Mouse (Mus musculus) splenic B cell, adult 2 months (primary cell): ENCODE data around the gene Spata13.
A peak's percentile ranks its signal among the peaks of the same experiment; 100 is the strongest.

Source experiments
- DNase-seq: peaks from one replicate; pipeline ENCODE4 v3.0.0-alpha.2; 2011; ENCODE audit warnings: low read depth, low spot score
- H3K27me3 ChIP-seq: 2 replicates; pipeline ENCODE4 v1.6.1; 2012; ENCODE audit warnings: mild to moderate bottlenecking, low read length, moderate library complexity, mixed read lengths; ENCODE audit not compliant: control insufficient read depth, poor library complexity, insufficient read depth, severe bottlenecking
- H3K36me3 ChIP-seq: 2 replicates; pipeline ENCODE4 v1.6.1; 2012; ENCODE audit warnings: mild to moderate bottlenecking, low read length, moderate library complexity, mixed read lengths; ENCODE audit not compliant: control insufficient read depth, poor library complexity, insufficient read depth, severe bottlenecking

The Spata13 gene

GRCm38 (mm10) chr14:60633961-60634864 is at the start of gene Spata13:
TSS of gene Spata13 (plus strand) at chr14:60634001.
- Histone ChIP-seq H3K27me3 (no peaks in the 10 kb centered on the region), H3K36me3 (no peaks in the 10 kb centered on the region)
- peak; percentile 88 for DNase-seq

- DNase-seq = peak; percentile 2
- H3K36me3 ChIP-seq = no peaks in the 10 kb centered on the region
- no peaks in the 10 kb centered on the region for H3K27me3 ChIP-seq
Measured at GRCm38 (mm10) chr14:60586687-60587453, 46.9 kb upstream of the Spata13 start.

DNA sequence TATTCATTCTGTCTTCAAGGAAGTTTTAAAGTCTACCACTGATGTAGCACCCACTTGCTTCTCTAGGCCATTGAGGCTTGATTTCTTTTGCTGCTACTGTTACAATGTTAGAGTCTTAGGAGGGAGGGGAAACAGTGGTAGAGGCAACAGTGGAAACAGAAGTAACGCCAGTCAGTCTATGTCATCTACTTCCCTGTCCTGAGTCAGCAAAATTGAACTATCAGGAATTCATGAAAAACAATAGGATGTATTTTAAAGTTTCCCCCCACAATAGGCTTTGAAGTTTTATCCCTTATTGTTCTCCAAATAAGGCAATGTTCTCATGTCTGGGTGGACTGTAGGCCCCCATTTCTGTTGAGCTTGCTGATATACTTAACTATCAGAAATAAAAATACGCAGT is 44.8 kb upstream of the Spata13 start:
- Histone ChIP-seq H3K27me3 (no peaks in the 10 kb centered on the region), H3K36me3 (no peaks in the 10 kb centered on the region)
- DNase-seq = no peak

DNA sequence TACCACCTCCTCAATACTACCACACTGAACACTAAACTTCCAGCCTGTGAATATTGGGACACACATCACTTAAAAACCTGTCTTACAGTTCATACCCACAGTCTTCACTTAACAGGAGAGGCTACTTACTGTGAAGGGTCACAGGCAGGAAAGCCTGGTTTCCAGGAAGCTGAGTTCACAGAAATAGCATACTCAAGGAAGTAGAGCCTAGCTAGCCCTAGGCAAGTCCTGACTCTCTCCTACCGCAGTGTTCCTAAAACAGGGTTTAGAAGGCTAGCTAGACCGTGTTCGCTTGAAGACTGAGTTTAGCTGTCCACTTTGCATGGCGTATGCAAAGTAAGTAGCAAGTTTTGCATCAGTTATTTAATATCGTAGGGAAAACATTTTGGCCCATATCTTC is 41.5 kb upstream of the Spata13 start:
- DNase-seq = peak; percentile 3
- H3K36me3 ChIP-seq = no peaks in the 10 kb centered on the region
- no peaks in the 10 kb centered on the region for H3K27me3 ChIP-seq

DNA sequence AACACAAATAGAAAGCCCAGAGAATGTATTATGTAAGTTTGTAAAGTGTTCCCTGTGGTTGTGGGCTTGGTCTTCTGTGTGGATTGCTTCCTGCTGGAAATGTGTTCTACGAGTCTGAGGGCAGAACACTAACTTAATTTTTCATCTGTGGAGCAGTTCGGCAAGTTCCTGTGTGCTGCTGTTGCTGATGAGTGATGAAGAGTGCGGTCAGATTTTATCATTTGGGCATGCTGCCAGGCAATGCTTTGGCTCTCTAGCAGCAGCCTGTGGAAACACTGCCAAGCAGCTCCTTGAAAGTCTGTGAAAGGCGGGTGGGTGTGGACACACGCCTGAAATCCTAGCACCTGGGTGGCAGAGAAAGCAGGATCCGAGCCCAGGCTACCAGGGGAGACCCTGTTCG is 41.0 kb upstream of the Spata13 start:
- H3K36me3 ChIP-seq = no peaks in the 10 kb centered on the region
- DNase-seq = no peak
- H3K27me3 ChIP-seq = no peaks in the 10 kb centered on the region

DNA sequence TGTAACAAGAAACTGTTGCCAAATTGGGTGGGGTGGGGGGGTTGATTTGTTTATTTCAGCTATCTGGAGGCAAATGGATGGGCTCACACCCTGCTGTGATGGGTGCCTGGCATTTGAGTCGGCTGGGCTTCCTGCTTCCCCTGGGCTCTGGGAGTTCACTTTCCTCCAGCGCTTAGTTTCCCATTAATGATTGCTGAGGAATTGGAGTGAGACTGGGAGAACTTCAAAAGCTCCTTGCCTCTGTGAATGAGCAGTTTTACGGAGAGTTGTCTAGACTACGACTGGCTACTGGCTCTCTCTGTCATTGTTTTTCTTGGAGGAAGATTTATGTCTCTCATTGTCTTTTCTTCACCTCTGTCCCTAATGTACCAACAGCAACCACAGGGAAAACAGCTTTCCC is 36.2 kb upstream of the Spata13 start:
- H3K36me3 ChIP-seq = no peaks in the 10 kb centered on the region
- H3K27me3 ChIP-seq = no peaks in the 10 kb centered on the region
- DNase-seq = no peak

DNA sequence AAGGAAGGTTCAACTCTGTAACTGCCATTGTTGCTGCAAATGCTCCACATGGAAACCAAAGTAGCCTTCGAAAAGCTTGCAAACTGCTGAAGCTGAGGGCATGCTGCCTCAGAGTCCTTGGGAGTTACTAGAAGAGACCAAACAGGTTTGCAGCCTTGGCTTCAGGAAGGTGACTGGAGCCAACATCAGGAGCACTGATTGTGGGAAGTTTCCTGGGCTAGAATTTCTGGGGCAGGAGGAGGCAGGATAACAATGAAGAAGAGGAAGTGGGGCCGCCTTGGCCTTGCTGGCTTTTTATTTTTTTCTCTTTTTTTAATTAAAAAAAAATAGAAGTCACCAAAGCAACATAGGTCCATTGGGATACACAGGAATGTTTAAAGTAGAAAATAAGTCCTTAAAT is 34.8 kb upstream of the Spata13 start:
- H3K27me3 ChIP-seq = no peaks in the 10 kb centered on the region
- no peaks in the 10 kb centered on the region for H3K36me3 ChIP-seq
- no peak for DNase-seq

- DNase-seq = no peak
- H3K36me3 ChIP-seq = no peaks in the 10 kb centered on the region
- no peaks in the 10 kb centered on the region for H3K27me3 ChIP-seq
Measured at GRCm38 (mm10) chr14:60605564-60605963, 28.2 kb upstream of the Spata13 start.

DNA sequence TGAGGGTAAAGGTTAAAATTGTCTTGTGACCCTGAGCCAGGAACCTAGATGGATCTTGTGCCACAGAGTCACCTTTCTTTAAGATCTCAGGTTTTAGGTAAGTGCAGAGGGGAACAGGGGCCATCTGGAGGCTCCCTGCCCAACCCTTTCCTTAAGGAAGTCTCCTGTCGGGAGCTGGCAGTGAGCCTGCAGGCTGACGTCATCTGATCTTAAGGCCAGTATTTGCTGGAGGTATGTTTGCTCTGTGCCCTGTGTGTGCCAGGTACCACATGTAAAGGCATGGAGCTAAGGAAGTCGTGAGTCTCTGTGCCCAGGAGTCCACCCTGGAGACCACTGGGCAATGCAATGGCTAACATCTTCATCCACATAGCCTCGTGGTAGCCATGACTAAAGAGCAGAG is 27.6 kb upstream of the Spata13 start:
- DNase-seq = no peak
- H3K36me3 ChIP-seq = no peaks in the 10 kb centered on the region

GRCm38 (mm10) chr14:60607743-60608142 is 26.1 kb upstream of the Spata13 start:
- Histone ChIP-seq H3K27me3 (no peaks in the 10 kb centered on the region), H3K36me3 (no peaks in the 10 kb centered on the region)
- DNase-seq = no peak

More for the DNA sequence above, 27.6 kb upstream of the Spata13 start:
- H3K27me3 ChIP-seq = no peaks in the 10 kb centered on the region

- DNase-seq = no peak
- Histone ChIP-seq H3K36me3 (no peaks in the 10 kb centered on the region), H3K27me3 (no peaks in the 10 kb centered on the region)
Measured at GRCm38 (mm10) chr14:60609160-60609559, 24.6 kb upstream of the Spata13 start.

GRCm38 (mm10) chr14:60612671-60613070 is 21.1 kb upstream of the Spata13 start:
- Histone ChIP-seq H3K36me3 (no peaks in the 10 kb centered on the region), H3K27me3 (no peaks in the 10 kb centered on the region)
- DNase-seq = no peak

DNA sequence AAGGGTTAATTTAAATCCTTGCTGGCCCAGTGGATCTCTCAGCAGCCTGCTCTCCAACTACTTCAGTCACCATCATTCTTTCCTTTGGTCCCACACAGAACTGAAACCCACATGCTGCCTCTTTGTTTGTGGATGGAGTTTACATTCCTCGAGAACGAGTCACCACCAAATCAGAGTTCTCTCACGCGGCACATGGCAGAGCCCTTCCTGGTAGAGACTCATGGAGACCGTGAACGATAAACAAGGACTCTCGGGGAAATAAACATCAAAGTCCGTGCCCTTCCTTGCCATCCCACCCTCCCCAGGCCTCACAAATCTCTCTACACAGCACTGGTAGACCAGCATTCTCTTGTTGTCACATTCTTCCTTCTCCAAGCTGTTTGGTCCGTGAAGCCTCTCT is 12.7 kb upstream of the Spata13 start:
- Histone ChIP-seq H3K36me3 (no peaks in the 10 kb centered on the region), H3K27me3 (no peaks in the 10 kb centered on the region)
- no peak for DNase-seq

- Histone ChIP-seq H3K27me3 (no peaks in the 10 kb centered on the region), H3K36me3 (no peaks in the 10 kb centered on the region)
- DNase-seq = no peak
Measured at GRCm38 (mm10) chr14:60625486-60625885, 8.3 kb upstream of the Spata13 start.

- no peaks in the 10 kb centered on the region for H3K36me3 ChIP-seq
- DNase-seq = no peak
- no peaks in the 10 kb centered on the region for H3K27me3 ChIP-seq
Measured at GRCm38 (mm10) chr14:60629887-60630460, 3.8 kb upstream of the Spata13 start.
